Mouse (Mus musculus): Measurements from ENCODE around the gene Kif5a. TPM values are rescaled to one million over a fixed set of nuclear protein-coding genes. Genes with fewer than 3 reads are reported as not detected.

Gene Kif5a
- total and polyA plus RNA-seq, 3 experiments, result 0.14 to 2.1 TPM; not detected in 1

- Histone ChIP-seq H3K27me3 (replicated peaks) (no peaks in the 10 kb centered on the region), H3K9ac (ENCODE audit: insufficient read depth, low read depth) (peak overlapping the region; percentile 97), H3K4me3 (replicated peaks in 1 of 3; ENCODE audit: low read depth in 2 of 3, low read length in 2 of 3, poor library complexity in 1 of 3) (peak overlapping the region; percentile 72 to 98 (median 79)), H3K36me3 (replicated peaks in 1 of 2; ENCODE audit: control insufficient read depth in 1 of 2, insufficient read depth in 1 of 2, low read length in 1 of 2) (peaks cover 49 to 59% of the 10 kb centered on the region in 2 experiments), H3K9me3 (replicated peaks; ENCODE audit: low read length) (no peaks in the 10 kb centered on the region), H3K79me2 (replicated peaks; ENCODE audit: control insufficient read depth, extremely low read depth, insufficient read depth, poor library complexity, severe bottlenecking) (peaks cover 47% of the 10 kb centered on the region), H3K4me1 (ENCODE audit: control insufficient read depth in 1 of 2, insufficient read depth in 2 of 2) (peaks cover 13 to 49% of the 10 kb centered on the region in 2 experiments), H3K4me2 (ENCODE audit: insufficient read depth, low read depth, poor library complexity, severe bottlenecking) (peak overlapping the region; percentile 90), H3K27ac (ENCODE audit: insufficient read depth, low read depth) (peak overlapping the region; percentile 96; the same call in 1 of the 2 replicates)
- no peak for DNase-seq (ENCODE audit: extremely low read depth)
- dilution Hi-C loops (cut with MboI; ENCODE audit: extremely low pct_ligation_motif_present, extremely low pct_unique_long_range_greater_than_20kb, low sequenced_read_pairs), result no loop called here
- in situ Hi-C loops (cut with MboI; ENCODE audit: low pct_ligation_motif_present, low pct_unique_long_range_greater_than_20kb, low sequenced_read_pairs), result no loop called here
- no peak for TF ChIP-seq CHD2 (IDR thresholded peaks at IDR 0.05; ENCODE audit: low read length)
- no peak for TF ChIP-seq KAT2A (IDR thresholded peaks at IDR 0.05; ENCODE audit: insufficient replicate concordance, low read length)
- TF ChIP-seq ETS1 (conservative IDR thresholded peaks at IDR 0.05; ENCODE audit: low read depth, low read length), result no peak
Observed at GRCm38 (mm10) chr10:127291881-127292638, 28.9 kb upstream of the Kif5a start.

- H3K4me3 ChIP-seq (replicated peaks in 1 of 3; ENCODE audit: low read depth in 2 of 3, low read length in 2 of 3, poor library complexity in 1 of 3), result peak overlapping the region; percentile 72 to 98 (median 79)
- H3K36me3 ChIP-seq (replicated peaks in 1 of 2; ENCODE audit: control insufficient read depth in 1 of 2, insufficient read depth in 1 of 2, low read length in 1 of 2), result peaks cover 51 to 60% of the 10 kb centered on the region in 2 experiments
- no peaks in the 10 kb centered on the region for H3K27me3 ChIP-seq (replicated peaks)
- no peaks in the 10 kb centered on the region for H3K9me3 ChIP-seq (replicated peaks; ENCODE audit: low read length)
- peaks cover 20 to 52% of the 10 kb centered on the region in 2 experiments for H3K4me1 ChIP-seq (ENCODE audit: control insufficient read depth in 1 of 2, insufficient read depth in 2 of 2)
- H3K4me2 ChIP-seq (ENCODE audit: insufficient read depth, low read depth, poor library complexity, severe bottlenecking), result peak overlapping the region; percentile 90; the same call in 1 of the 2 replicates
- H3K79me2 ChIP-seq (replicated peaks; ENCODE audit: control insufficient read depth, extremely low read depth, insufficient read depth, poor library complexity, severe bottlenecking), result peaks cover 53% of the 10 kb centered on the region
- peak; percentile 65 for DNase-seq (ENCODE audit: extremely low read depth)
- in situ Hi-C loops (cut with MboI; ENCODE audit: low pct_ligation_motif_present, low pct_unique_long_range_greater_than_20kb, low sequenced_read_pairs) (no loop called here), dilution Hi-C loops (cut with MboI; ENCODE audit: extremely low pct_ligation_motif_present, extremely low pct_unique_long_range_greater_than_20kb, low sequenced_read_pairs) (no loop called here)
- H3K9ac ChIP-seq (ENCODE audit: insufficient read depth, low read depth), result peak overlapping the region; percentile 97
- H3K27ac ChIP-seq (ENCODE audit: insufficient read depth, low read depth), result peak overlapping the region; percentile 96
- TF ChIP-seq NRF1 (IDR thresholded peaks at IDR 0.05; ENCODE audit: low read depth, low read length), result no peak
- peak; percentile 78; the same call in 1 of the 2 replicates for TF ChIP-seq SIN3A (IDR thresholded peaks at IDR 0.05; ENCODE audit: low read length)
- no peak for TF ChIP-seq MEF2A (IDR thresholded peaks at IDR 0.05; ENCODE audit: borderline replicate concordance, low read depth, low read length)
- TF ChIP-seq MAX (IDR thresholded peaks at IDR 0.05; ENCODE audit: low read length), result no peak; the same call in 1 of the 2 replicates
- no peak for TF ChIP-seq KAT2A (IDR thresholded peaks at IDR 0.05; ENCODE audit: insufficient replicate concordance, low read length)
- TF ChIP-seq POLR2A (IDR thresholded peaks at IDR 0.05; ENCODE audit: low read depth, low read length), result no peak; the same call in 1 of the 2 replicates
- peak; percentile 32 for TF ChIP-seq ETS1 (conservative IDR thresholded peaks at IDR 0.05; ENCODE audit: low read depth, low read length)
- 0 out of 2 replicates have a peak, but pooled peaks have one; percentile 9 for TF ChIP-seq EP300 (IDR thresholded peaks at IDR 0.05; ENCODE audit: low read length)
- no peak for TF ChIP-seq ZMIZ1 (IDR thresholded peaks at IDR 0.05; ENCODE audit: low read depth, low read length)
- TF ChIP-seq IRF4 (IDR thresholded peaks at IDR 0.05; ENCODE audit: low read depth, low read length), result peak; percentile 25; the same call in 1 of the 2 replicates
- 0 out of 2 replicates have a peak, but pooled peaks have one; percentile 40 for TF ChIP-seq RCOR1 (conservative IDR thresholded peaks at IDR 0.05; ENCODE audit: low read depth, low read length)
- no peak for TF ChIP-seq USF2 (conservative IDR thresholded peaks at IDR 0.05; ENCODE audit: low read depth, low read length)
- no peak for TF ChIP-seq MAFK (IDR thresholded peaks at IDR 0.05; ENCODE audit: insufficient replicate concordance, low read length)
- TF ChIP-seq ELF1 (IDR thresholded peaks at IDR 0.05; ENCODE audit: low read depth, low read length), result no peak
- TF ChIP-seq CHD1 (IDR thresholded peaks at IDR 0.05; ENCODE audit: low read depth, low read length), result no peak
- no peak; the same call in 1 of the 2 replicates for TF ChIP-seq NELFE (IDR thresholded peaks at IDR 0.05; ENCODE audit: low read depth, low read length)
- TF ChIP-seq MYC (IDR thresholded peaks at IDR 0.05; ENCODE audit: low read depth, low read length), result 0 out of 2 replicates have a peak, but pooled peaks have one; percentile 15
- 0 out of 2 replicates have a peak, but pooled peaks have one; percentile 12 for TF ChIP-seq BHLHE40 (IDR thresholded peaks at IDR 0.05; ENCODE audit: low read depth, low read length)
- TF ChIP-seq HCFC1 (IDR thresholded peaks at IDR 0.05; ENCODE audit: low read depth, low read length), result no peak
- no peak for TF ChIP-seq JUN (IDR thresholded peaks at IDR 0.05; ENCODE audit: insufficient read depth, low read depth, low read length)
- no peak for TF ChIP-seq JUND (conservative IDR thresholded peaks at IDR 0.05; ENCODE audit: low read depth, low read length)
- TF ChIP-seq UBTF (IDR thresholded peaks at IDR 0.05; ENCODE audit: low read depth, low read length), result no peak
- TF ChIP-seq ZC3H11A (IDR thresholded peaks at IDR 0.05; ENCODE audit: low read depth, low read length), result no peak
- TF ChIP-seq CTCF (conservative IDR thresholded peaks at IDR 0.05 in 1 of 2, IDR thresholded peaks at IDR 0.05 in 1 of 2; ENCODE audit: low read depth in 2 of 2, low read length in 2 of 2), result no peak
- no peak for TF ChIP-seq ZKSCAN1 (IDR thresholded peaks at IDR 0.05; ENCODE audit: borderline replicate concordance, low read depth, low read length)
- TF ChIP-seq MXI1 (IDR thresholded peaks at IDR 0.05; ENCODE audit: low read depth, low read length), result peak; percentile 56; the same call in 1 of the 2 replicates
Observed at GRCm38 (mm10) chr10:127290930-127291880, 28.1 kb upstream of the Kif5a start.
